Mouse (Mus musculus) effector memory CD4-positive, alpha-beta T cell, adult 7 months (primary cell): ENCODE measurements around the gene Zbtb42. TPM values are rescaled to one million over a fixed set of nuclear protein-coding genes. Genes with fewer than 3 reads are reported as not detected.

Experiments
- polyA plus RNA-seq: library from polyadenylated mRNA; unstranded; fragments of 100-300 nt; shearing (Covaris generic); gene quantifications from one replicate; pipeline ENCODE4 v1.2.1, GENCODE M21; 2017

The Zbtb42 gene
- 5.2 TPM for polyA plus RNA-seq

DNA sequence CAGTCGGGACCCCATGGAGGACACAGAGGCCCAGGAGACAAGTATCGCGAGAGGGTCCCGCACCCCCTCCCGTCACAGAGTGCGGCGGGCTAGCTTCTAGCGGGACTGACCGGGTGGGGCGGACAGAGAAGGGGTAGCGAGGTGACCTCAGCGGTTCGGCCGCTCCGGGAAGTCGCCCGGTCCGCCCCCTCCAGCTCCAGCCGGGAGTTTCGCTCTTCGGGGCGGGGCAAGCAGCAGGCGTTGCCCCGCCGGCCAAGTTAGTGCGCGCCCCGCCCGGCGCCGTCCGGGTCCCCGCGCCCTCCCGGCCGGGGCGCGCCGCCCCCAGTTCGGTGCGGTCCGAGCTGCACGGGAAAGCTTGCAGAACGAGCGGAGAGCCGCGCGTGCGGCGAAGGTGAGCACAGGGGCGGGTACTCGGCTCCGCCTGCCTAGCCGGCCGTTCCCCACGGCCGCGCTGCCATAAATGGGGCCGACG lies at the start of gene Zbtb42:
Gene Zbtb42 (plus strand): TSS at position 274 of the 472 bp plus-strand sequence.

DNA sequence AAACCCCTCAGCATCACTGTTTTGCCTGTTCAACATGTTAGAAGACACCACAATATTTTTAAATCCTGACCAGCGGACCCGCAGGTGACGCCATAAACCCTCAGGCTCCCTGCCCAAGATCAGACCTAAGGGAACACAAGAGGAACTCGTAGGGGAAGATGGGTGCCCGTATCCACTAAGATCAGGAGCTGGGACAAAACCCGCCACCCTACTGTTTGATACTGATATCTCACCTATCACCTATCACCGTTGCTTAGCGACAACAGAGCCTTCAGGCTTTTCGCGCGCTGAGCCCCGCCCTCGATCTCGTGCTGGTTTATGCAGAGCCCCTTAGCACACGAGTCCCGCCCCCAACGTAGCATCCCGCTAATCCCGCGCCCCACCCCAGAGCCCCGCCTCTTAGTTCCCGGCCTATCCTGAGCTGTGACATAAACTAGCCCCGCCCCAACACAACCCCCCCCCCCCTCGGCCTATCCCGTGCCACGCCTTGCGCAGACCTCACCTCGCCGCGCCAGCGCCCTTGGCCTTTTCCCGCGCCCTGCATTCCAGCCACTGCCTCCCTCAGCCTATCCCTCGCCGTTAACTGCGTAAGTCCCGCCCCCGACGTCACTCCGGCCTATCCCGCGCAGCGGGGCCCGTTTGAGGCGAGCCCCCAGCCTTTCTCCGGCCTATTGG lies 34.3 kb upstream of the Zbtb42 start, which contains the start of gene Siva1:
Gene Siva1 (plus strand): TSS at position 500 of the 675 bp plus-strand sequence.

DNA sequence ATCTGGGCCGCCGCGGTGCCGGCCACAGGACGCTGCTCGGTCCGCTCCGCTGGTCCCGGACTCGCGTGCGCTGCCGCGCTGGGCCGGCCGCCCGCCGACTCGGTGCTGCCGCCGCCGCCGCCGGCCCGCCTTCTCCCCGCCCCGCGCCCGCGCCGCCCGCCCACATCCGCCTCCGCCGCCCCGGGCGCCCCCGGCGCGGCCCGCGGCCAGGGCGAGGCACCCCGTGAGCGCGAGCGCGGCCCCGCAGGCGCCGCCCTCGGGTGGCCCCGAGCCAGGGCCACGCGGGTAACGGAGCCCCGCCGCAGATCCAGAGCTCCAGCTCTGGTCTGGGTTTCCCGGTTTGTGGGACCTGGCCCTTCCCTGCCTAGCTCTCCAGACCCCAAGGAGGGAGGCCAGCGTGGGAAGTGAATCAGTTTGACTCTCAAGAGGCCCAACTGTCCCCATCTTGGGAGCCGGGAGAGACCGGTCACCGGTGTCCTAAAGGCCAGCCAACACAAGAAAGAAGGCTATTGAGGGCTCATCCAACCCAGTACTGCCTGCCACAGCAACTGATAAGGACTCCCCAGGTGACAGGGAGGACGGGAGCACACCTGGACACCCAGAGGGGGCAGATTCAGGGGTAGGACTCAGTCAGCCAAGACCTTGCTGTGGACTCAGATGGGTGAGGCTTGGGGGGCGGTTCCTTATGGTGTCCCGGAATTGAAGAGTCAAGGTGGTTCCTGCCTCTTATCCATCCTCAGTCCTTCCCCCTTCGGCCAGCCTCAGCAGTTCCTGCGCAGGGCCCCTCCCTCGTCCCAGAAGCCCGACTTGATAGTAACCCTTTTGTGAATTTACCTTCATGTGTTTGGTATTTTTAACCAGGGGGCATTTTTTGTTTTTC lies 4.3 kb upstream of the Zbtb42 start, which contains the start of gene Akt1:
Gene Akt1 (minus strand): TSS at position 753 of the 880 bp plus-strand sequence.

DNA sequence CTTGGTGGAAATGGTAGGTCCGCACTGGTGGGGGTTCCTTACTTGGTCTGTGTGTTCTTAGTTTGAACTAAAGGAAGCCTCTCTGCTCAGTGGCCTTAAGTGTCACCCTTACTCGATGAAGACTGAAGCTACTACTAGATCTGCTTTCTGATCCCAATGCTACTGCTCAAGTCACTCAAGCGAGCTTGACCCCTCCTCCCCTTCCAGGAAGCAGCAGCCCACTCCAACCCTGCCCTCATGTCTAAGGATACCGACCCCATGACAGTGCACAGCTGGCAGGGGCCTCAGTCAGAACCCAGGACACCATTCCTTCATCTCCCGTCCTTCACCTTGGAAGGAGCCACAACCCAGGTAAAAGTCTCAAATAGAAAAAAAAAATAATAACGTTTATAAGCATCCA lies 41.6 kb downstream of the Zbtb42 start, which contains the start of gene Cep170b:
Gene Cep170b (plus strand): TSS at position 240 of the 400 bp plus-strand sequence.

Other genes with a start within 250 kb of the Zbtb42 start
- gene A530016L24Rik, start 189.4 kb upstream of the Zbtb42 start, polyA plus RNA-seq = 0.21 TPM
- 0.57 TPM for gene Tmem179, start 162.1 kb upstream of the Zbtb42 start, polyA plus RNA-seq
- gene Inf2, start 90.0 kb upstream of the Zbtb42 start, polyA plus RNA-seq = 61.0 TPM
- gene Adssl1, start 58.8 kb upstream of the Zbtb42 start, polyA plus RNA-seq = 1.7 TPM
- gene Siva1, start 34.1 kb upstream of the Zbtb42 start, polyA plus RNA-seq = 28.5 TPM
- 133 TPM for gene Akt1, start 3.9 kb upstream of the Zbtb42 start, polyA plus RNA-seq
- 17.1 TPM for gene Cep170b, start 41.6 kb downstream of the Zbtb42 start, polyA plus RNA-seq
- 0.68 TPM for gene Pld4, start 81.8 kb downstream of the Zbtb42 start, polyA plus RNA-seq
- not detected for gene Ahnak2, start 123.8 kb downstream of the Zbtb42 start, polyA plus RNA-seq
- gene Clba1, start 130.1 kb downstream of the Zbtb42 start, polyA plus RNA-seq = 0.50 TPM
- gene Cdca4, start 150.6 kb downstream of the Zbtb42 start, polyA plus RNA-seq = 37.7 TPM
- gene Gpr132, start 189.4 kb downstream of the Zbtb42 start, polyA plus RNA-seq = 286 TPM